Mouse (Mus musculus) right cerebral cortex, adult 18-20 months (tissue): ENCODE measurements around the gene St7.
A peak's percentile ranks its signal among the peaks of the same experiment; 100 is the strongest.

ENCODE experiments used
- DNase-seq: peaks from one replicate; pipeline ENCODE4 v3.0.0; 2022; ENCODE audit warnings: mixed read lengths

The St7 gene

DNA sequence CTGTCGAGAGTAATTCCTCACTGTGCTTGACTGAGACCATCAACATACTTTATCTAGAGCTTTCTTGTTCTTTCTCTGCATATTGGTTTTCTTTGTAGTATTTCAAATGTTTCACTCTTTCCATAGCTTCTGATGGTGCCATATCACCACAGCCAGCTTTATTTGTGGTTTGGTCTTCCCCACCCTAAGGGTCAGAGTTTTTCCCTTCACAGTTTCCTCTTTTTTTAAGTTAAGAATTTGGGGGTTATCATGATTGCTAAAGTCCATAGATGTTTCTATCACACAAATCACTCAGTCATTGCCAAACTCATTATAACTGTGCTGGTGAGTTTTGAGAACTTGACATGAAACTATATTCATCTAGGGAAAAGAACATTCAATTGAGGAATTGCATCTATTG, 277.1 kb downstream of the St7 start:
- no peak for DNase-seq

DNA sequence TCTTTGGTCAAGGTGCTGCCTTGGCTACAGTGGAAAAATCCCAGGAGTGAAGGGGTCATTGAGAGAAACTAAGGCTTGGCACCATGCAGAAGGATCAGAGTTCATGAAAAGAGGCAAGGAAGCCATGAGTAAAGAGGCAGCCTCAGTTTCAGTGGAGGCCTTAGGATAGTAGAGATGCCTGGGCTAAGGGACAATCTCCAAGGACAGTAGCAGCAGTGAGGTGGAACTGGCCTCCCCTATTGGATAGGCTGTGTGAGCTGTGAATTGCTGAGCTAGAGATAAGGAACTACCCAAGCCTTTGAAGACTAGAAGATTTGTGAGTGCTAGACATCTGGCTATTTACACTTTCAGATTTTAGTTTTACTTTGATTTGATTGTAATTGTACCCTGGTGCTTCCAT, 278.7 kb downstream of the St7 start:
- DNase-seq: no peak

DNA sequence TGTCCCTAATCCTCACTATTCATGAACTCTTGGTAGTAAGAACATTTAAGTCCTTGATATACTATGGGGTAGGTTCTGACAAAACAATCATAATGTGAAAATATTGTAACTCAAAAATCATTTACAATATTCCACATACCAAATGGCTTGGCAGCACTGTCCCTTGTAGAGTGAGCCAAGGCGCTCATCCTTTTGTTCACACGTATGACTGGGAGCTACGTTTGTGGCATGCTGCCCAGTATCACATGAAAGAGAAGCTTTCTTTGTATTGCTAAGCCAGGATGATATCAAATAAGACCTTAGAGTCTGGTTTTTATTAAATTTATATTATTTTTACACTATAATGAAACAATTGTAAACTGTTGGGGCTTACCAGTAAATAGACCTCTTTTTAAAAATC, 281.7 kb downstream of the St7 start:
- DNase-seq: peak; percentile 14

DNA sequence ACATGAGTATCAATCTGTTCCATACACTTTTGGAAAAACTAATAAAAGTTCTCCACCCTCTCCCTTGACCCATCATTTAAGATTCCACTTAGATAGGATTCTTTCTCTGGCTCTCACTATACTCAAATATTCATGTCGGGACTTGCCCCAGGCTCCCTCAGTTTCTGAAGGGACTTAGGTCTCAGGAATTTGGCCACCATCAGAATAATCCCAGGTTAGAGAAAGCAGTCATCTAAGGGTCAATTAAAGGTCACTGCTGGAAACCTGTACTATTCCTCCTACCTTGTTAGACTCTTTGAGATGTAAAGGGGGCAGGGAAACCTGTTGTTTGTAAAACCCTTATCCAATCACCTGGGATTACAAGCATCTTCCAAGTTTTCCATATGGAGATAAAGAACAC, 284.4 kb downstream of the St7 start:
- DNase-seq: no peak

GRCm38 (mm10) chr6:17978324-17978723, 285.6 kb downstream of the St7 start:
- DNase-seq: peak; percentile 48

GRCm38 (mm10) chr6:17978881-17979280, 286.1 kb downstream of the St7 start:
- peak; percentile 12 for DNase-seq

DNA sequence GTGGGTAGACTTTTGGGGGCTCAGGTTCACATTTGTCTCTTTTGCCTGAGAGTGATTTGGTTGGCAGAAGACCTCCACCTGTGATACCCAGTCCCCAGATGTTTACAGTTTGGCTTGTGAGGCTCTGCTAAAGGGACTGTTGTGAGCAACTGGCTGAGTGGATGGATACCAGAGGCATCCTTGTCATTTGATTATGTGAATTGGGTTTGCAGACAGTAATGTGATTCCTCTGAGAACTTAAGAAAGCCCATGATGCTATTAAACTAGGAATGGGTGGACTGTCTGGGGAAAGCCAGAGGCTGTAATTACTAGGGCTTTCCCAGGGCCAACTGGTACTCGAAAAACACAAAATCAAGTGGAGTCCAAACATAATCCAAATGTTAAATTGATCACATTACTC, 286.6 kb downstream of the St7 start:
- DNase-seq: no peak

GRCm38 (mm10) chr6:17990173-17991028, 297.7 kb downstream of the St7 start:
- no peak for DNase-seq

- no peak for DNase-seq
These were observed 298.9 kb downstream of the St7 start for GRCm38 (mm10) chr6:17991625-17992024.
